Mouse (Mus musculus): ENCODE measurements at regions not wholly inside any gene's neighbourhood (a gene's known extent, or its start where the extent isn't known, plus 50 kb on each side); places are given as distances from the start of the nearest gene placed in this dataset.

DNA sequence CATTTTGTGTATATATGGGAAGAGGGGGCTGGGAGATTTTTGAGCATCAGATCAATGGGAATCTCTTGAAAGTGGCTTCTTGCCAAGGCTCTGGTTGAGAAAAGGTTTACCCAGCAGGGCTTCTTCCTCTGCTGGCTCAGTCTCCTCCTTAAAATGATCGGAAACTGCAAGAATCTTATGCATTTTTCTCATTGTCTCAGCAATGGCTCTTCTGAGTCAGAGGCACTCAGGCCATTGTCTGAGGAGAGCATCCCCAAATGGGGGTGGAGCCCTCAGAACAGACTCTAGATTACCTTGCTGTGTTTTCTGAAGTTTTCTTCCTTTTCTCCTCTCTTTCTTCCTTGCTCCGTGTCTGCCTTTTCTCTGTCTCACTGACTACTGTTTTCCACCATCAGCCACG is 70.6 kb upstream of the Epha4 start:
- no peak for DNase-seq (ENCODE audit: low spot score)
- H3K9me3 ChIP-seq, result no peaks in the 10 kb centered on the region
- H3K27me3 ChIP-seq (ENCODE audit: insufficient read depth, poor library complexity, severe bottlenecking), result no peaks in the 10 kb centered on the region
- WGBS, result 67% methylated on average over 3 of the region's 3 CpGs
- no peak overlapping the region for H3K4me3 ChIP-seq
- H3K36me3 ChIP-seq, result no peaks in the 10 kb centered on the region
- H3K4me1 ChIP-seq (replicated peaks), result 0 out of 2 replicates have a peak, but pooled peaks cover 5% of the 10 kb centered on the region
- H3K27ac ChIP-seq, result no peak overlapping the region

DNA sequence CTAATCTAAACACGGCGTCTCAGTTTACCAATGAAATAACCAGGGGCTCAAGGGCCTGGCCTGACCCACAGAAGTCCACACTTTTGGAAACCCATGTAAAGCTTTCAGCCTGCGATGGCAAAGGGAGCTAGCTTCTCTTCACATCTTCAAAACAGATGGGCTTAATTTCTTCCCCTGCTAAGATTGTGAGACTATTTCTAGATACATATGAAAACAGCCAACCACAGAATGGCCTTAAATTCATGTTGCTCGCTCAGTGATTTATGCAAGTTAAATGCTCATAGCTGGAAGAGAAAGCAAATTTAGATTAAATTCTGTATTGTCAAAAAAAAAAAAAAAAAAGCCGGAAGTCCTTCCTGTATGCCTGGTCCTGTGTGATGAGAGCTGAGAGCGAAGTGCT is 53.2 kb upstream of the Epha4 start:
- Histone ChIP-seq H3K27ac (no peak overlapping the region), H3K4me1 (replicated peaks) (no peaks in the 10 kb centered on the region), H3K27me3 (ENCODE audit: insufficient read depth, poor library complexity, severe bottlenecking) (no peaks in the 10 kb centered on the region), H3K4me3 (no peak overlapping the region), H3K36me3 (no peaks in the 10 kb centered on the region), H3K9me3 (no peaks in the 10 kb centered on the region)
- 93% methylated on average over 6 of the region's 6 CpGs for WGBS
- DNase-seq (ENCODE audit: low spot score), result no peak

DNA sequence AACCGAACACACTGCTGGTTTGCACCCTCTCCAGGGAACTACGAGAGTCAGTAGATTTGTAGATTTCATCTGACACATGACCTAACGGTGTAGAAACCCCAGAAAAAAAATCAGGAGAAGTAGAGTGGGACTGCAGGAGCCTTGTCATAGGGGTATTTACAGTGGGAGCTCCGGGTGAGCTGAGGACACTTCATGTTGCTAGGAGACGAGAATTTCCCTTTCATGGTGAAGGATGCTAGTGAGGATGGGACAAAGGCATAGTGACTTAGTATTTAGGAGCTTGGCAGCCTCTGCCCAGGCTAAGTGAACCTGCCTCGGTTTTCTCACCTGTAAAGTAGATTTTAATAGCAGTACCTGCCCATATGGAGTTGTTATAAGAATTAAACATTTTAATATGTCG is 52.8 kb upstream of the Epha4 start:
- Histone ChIP-seq H3K36me3 (no peaks in the 10 kb centered on the region), H3K27ac (no peak overlapping the region), H3K4me1 (replicated peaks) (no peaks in the 10 kb centered on the region), H3K4me3 (no peak overlapping the region), H3K9me3 (no peaks in the 10 kb centered on the region), H3K27me3 (ENCODE audit: insufficient read depth, poor library complexity, severe bottlenecking) (no peaks in the 10 kb centered on the region)
- DNase-seq (ENCODE audit: low spot score), result no peak
- WGBS, result 70% methylated on average over 7 of the region's 7 CpGs

Measured in hindbrain, embryonic 10.5 days (tissue).